Mouse (Mus musculus) embryonic fibroblast, embryonic 13.5 days (primary cell): ENCODE results near the gene Pptc7. TPM values are rescaled to one million over a fixed set of nuclear protein-coding genes. Genes with fewer than 3 reads are reported as not detected.

ENCODE experiments used
- H3K27ac ChIP-seq: 2 replicates; pipeline ENCODE4 v1.5.1; 2012; ENCODE audit warnings: low read length, control low read depth, inconsistent platforms; ENCODE audit not compliant: insufficient read depth
- H3K4me1 ChIP-seq: 2 replicates; pipeline ENCODE4 v1.6.1; 2011; ENCODE audit warnings: low read length; ENCODE audit not compliant: control insufficient read depth, insufficient read depth
- H3K4me3 ChIP-seq: 2 replicates; pipeline ENCODE4 v1.5.1; 2011; ENCODE audit warnings: mild to moderate bottlenecking, control low read depth, low read length; ENCODE audit not compliant: insufficient read depth
- CTCF ChIP-seq: IDR thresholded peaks from 2 replicates; pipeline ENCODE4 v1.5.1; 2011; ENCODE audit warnings: mild to moderate bottlenecking, control low read depth, low read length, moderate library complexity, borderline replicate concordance; ENCODE audit not compliant: insufficient read depth
- POLR2A ChIP-seq: IDR thresholded peaks from 2 replicates; pipeline ENCODE4 v1.6.1; 2011; ENCODE audit warnings: low read depth, mild to moderate bottlenecking, control low read depth, low read length, moderate library complexity
- polyA plus RNA-seq: library from polyadenylated mRNA; stranded (reverse); fragments of >200 nt; gene quantifications from 2 replicates; pipeline ENCODE4 v1.2.4, GENCODE M21; 2011; ENCODE audit warnings: low read depth; ENCODE audit not compliant: missing spikeins, insufficient read length

Gene Pptc7
- polyA plus RNA-seq, 1 experiment, result 15.6 TPM

DNA sequence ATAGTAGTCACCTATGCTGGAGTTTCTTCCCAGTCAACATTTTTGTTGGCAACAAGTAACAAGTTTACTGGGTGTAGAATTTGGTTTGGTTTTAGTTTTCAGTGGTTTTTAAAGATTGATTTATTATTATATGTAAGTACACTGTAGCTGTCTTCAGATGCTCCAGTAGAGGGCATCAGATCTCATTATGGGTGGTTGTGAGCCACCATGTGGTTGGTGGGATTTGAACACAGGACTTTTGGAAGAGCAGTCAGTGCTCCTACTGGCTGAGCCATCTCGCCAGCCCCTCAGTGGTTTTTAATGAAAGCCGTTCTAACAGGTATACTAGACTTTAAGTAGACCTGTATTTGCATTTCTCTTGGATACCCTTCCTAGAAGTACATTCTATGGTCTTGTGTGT, 18.2 kb upstream of the Pptc7 start:
- TF ChIP-seq POLR2A (no peak), CTCF (no peak)
- Histone ChIP-seq H3K27ac (no peak overlapping the region), H3K4me1 (peaks cover 4% of the 10 kb centered on the region; the same call in 1 of the 2 replicates), H3K4me3 (no peak overlapping the region)

DNA sequence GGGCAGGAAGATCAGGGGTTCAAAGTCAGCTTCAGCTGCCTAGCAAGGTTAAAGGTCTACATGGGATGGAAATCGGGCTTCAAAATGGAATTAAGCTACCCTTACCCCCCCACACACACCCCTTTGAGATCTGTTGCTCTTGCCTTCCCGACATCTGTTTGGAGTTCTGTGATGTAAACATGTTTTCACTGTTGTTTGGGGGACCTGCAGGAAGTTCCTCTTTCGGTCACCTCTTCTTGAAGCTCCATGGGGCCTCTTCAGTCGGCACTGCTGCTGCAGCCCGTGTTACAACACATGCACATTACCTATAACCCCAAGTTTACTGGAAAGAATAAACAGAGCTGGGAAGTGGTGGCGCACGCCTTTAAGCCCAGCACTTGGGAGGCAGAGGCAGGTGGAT, 17.0 kb upstream of the Pptc7 start:
- no peak for TF ChIP-seq CTCF
- no peak for TF ChIP-seq POLR2A
- Histone ChIP-seq H3K4me1 (peaks cover 4% of the 10 kb centered on the region; the same call in 1 of the 2 replicates), H3K27ac (no peak overlapping the region), H3K4me3 (no peak overlapping the region)

DNA sequence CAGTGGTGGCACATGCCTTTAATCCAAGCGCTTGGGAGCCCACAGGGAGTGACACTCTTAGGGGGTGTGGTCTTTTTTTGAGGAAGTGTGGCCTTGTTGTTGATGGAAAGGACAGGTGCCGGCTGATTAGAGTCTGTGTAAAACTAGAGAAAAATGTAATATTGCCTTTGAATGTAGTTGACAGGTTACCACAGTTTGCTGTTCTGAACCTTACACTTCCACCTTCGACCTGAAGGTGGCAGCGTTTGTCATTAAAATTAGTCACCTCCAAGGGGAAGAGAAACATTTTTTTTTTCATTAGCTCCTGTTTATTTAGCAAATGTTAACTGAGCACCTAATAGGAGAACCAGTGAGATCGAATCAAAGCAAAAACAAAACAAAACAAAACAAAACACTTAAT, 16.3 kb upstream of the Pptc7 start:
- H3K27ac ChIP-seq, result no peak overlapping the region
- no peak overlapping the region for H3K4me3 ChIP-seq
- peaks cover 4% of the 10 kb centered on the region; the same call in 1 of the 2 replicates for H3K4me1 ChIP-seq
- TF ChIP-seq POLR2A (no peak), CTCF (no peak)

DNA sequence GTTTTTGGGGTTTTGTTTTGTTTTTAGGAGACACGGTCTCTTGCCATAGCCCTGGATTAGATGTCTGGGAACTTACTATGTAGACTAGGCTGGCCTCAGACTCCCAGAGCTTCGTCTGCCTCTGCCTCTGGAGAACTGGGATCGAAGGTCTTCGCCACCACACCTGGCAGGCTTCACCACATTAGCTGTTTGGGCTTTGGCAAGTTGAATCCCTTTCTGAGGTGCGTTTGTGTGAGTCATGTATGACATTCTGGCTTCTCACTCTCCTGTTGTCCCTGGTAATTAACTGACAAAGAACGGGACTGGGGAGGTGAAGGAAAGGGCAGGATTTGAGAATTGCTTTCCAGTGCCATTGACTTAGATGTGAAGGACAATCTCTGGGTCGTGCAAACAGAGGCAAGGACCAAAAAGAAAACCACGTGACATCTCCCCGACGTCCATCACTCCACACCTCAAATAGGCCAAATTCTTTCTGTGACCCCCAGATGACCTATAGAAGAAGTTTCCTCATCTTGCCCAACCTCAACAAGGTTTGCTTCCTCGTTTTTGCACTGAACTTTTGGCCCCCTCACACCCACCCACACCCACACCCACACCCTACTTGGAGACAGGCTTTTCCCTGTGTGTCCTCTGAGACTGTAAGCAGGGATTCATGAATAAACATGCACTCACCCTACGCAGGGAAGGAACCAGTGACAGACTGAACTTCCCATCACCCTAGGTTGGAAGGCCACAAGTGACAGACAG, 15.1 kb upstream of the Pptc7 start:
- TF ChIP-seq CTCF, result no peak
- no peak for TF ChIP-seq POLR2A
- Histone ChIP-seq H3K4me1 (peaks cover 6% of the 10 kb centered on the region; the same call in 1 of the 2 replicates), H3K27ac (no peak overlapping the region), H3K4me3 (no peak overlapping the region)

DNA sequence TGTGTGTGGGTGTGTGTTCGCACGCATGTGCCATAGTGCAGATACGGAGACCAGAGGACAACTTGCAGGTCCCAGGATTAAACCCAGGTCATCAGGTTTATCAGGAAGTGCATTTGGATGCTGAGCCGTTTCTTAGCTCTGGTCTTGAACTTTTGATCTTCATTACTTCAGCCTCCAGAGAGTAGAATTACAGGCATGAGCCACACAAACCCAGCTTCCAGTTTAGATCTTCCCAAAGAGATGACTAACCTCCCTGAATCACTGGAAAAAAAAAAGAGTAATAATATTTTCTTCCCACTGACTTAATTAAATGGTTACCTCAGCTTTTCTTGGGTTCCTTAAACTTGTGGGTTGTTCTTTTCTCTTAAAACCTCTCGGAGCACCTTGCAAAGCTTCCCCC, 11.3 kb upstream of the Pptc7 start:
- Histone ChIP-seq H3K4me3 (no peak overlapping the region), H3K27ac (no peak overlapping the region), H3K4me1 (peaks cover 6% of the 10 kb centered on the region; the same call in 1 of the 2 replicates)
- TF ChIP-seq CTCF, result no peak
- no peak for TF ChIP-seq POLR2A

DNA sequence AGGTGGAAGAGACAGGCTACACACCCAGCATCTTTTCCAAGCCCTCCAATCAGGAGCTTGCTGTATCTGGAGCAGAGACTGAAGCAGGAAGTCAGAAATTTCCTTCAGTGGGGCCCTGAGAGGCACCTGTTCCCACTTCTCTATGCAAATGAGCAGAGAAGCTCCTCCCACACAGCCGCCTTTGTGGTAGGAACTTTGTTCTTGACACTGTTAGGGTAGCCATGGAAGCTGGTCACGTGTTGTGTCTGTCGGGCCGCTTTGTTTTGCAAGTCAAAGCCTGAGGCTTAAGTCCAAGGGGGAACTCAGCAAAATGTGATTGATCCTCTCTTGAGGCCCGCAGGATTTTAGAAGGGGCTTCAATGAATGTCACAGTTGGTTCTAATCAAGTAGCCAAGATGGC, 9.4 kb upstream of the Pptc7 start:
- Histone ChIP-seq H3K4me3 (no peak overlapping the region), H3K4me1 (0 out of 2 replicates have a peak, but pooled peaks cover 2% of the 10 kb centered on the region), H3K27ac (no peak overlapping the region)
- TF ChIP-seq POLR2A (no peak), CTCF (no peak)

DNA sequence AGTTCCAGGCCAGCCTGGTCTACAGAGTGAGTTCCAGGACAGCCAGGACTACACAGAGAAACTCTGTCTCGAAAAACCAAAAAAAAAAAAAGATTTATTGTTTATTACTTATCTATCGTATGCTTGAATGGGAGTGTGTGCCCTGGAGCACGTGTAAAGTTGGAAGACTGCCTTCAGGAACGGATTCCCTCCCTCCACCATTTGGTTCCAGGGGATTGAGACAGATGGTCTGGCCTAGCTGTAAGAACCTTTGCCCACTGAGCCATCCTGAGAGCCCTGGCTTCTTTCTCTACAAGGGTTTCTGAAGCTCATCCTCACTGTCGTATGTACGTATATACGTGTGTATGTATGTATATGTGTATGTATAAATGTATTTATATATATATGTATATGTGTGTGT, 5.2 kb upstream of the Pptc7 start:
- Histone ChIP-seq H3K27ac (no peak overlapping the region), H3K4me3 (no peak overlapping the region)

DNA sequence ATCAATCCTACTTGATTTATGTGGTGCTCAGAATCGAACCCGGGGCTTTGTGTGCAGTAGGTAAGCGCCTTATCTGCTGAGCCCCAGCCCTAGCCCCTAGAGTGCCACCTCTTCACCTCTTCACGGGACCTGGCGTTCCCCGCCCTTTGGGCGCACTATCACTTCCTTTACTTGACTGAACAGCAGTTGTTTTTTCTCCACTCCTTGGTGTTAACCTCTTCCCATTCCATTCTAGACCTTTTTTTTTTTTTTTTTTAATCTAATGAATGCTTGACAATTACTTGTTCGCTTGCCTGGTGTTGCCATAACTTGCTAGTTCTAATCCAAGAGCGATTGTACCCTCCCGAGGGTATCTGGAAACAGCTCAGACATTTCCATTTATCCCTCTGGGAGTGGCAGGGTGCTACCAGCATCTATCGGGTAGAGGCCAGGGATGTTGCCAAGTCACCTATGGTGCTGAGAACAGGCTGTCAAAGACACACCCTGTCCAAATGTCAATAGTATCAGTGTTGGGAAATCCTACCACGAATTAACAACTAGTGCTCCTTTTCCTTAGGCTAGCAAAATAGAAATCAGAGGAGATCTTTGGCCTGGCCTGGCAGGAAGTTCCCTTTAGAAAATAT, 4.3 kb upstream of the Pptc7 start:
- peak overlapping the region; percentile 32 for H3K27ac ChIP-seq
- H3K4me1 ChIP-seq, result peaks cover 7% of the 10 kb centered on the region; the same call in 1 of the 2 replicates
- TF ChIP-seq CTCF, result no peak
- TF ChIP-seq POLR2A, result no peak
- H3K4me3 ChIP-seq, result no peak overlapping the region

More for the DNA sequence above, 5.2 kb upstream of the Pptc7 start:
- TF ChIP-seq POLR2A (no peak), CTCF (no peak)
- H3K4me1 ChIP-seq, result peaks cover 7% of the 10 kb centered on the region; the same call in 1 of the 2 replicates

DNA sequence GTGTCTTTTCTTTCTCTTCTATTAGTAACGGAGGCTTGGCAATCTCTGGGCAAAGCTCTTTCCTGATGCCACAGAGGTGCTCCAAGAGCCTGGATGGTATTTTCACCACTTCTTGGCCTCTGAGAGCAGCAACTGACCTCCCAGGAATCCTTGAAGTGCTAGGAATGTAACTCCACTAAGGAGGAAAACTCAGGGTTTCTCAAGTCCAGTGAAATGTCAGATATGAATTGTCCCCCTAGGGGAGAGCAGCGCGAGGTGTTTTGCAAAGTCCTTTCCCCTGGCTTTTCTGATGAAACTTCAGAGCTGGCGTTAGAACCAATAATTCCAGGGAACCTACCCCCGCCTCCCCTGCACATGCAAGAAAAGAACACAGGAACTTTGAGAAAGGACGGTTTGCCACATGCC, 3.7 kb upstream of the Pptc7 start:
- H3K4me1 ChIP-seq, result peaks cover 7% of the 10 kb centered on the region; the same call in 1 of the 2 replicates
- TF ChIP-seq CTCF (no peak), POLR2A (no peak)
- H3K27ac ChIP-seq, result peak overlapping the region; percentile 32
- no peak overlapping the region for H3K4me3 ChIP-seq

DNA sequence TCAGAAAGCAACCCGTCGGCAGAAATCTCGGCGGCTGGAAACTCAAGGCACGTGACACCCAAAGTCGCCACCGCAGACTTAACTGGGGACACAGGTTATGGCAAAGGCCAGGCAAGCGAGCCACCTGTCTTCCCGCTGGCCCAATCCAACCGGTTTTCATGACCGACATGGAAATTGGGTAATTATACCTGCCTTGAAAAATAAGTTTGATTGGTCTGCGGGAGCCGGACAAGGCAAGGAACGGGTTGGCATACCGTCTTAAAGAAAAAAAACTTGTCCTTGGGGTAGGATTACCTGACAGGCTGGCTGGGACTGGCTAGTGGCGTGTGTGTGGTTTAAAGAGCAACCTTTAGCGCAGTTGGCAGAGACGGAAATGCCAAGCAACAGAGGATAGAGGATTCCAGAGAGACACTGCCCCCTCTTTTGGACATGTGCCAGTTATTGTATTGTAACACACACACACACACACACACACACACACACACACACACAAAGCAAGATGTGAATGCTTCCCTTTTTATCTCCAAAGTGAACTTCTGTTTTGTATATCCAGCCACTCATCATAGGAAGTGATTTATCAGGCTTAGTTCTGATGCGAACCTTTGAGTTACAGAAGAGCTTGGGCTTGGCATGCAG, 3.2 kb upstream of the Pptc7 start:
- H3K27ac ChIP-seq, result peak overlapping the region; percentile 32
- H3K4me3 ChIP-seq, result no peak overlapping the region
- TF ChIP-seq CTCF, result no peak
- H3K4me1 ChIP-seq, result peaks cover 9% of the 10 kb centered on the region
